Mouse (Mus musculus) brain, adult 2 months (tissue): ENCODE data around the gene Dbf4.

Experiments used
- DNase-seq: peaks from one replicate; pipeline ENCODE4 v3.0.0; 2011; ENCODE audit warnings: low read depth, low spot score

Gene Dbf4

GRCm38 (mm10) chr5:8422157-8422931, at the start of gene Dbf4, which contains the start of gene Slc25a40:
Dbf4 (minus strand) TSS chr5:8422716.
Slc25a40 (plus strand) TSS chr5:8422850.
- peak; percentile 89 for DNase-seq

- DNase-seq, result peak; percentile 14
Observed at GRCm38 (mm10) chr5:8456561-8456960, 34.0 kb upstream of the Dbf4 start.

DNA sequence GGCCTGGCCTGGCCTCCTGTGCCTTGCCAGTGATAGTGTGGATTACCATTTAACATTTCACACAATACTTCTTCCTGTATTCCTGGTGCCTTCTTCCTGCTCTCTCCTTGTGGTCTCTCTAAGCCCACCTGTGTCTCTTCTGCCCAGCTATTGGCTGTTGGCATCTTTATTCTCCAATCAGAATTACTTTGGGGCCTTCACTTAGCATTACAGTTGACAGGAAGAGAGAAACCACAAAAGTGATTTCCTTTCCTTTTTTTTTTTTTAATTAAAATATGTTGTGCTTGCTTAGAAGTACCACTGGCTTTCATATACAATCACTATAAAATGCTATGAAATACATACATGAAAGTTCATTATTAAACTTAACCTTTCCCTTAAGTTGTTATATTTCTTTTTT, 33.0 kb upstream of the Dbf4 start:
- no peak for DNase-seq

DNA sequence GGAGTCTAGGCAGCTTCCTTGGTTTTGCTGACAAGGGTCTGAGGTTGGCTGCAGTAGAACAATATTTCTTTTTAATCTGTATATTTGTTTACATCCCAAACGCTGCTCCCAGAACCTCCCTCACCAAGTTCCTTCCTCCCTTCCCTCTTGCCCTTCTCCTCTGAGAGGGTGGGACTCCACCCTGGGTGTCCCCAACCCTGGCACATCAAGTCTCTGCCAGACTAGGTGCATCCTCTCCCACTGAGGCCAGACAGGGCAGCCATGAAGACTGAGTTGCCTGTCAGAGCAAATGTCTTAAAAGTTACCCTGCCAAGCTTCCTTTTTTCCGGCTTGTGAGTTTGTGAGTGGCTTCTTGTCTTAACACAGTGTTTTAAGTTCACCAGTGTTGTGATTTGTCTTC, 16.6 kb upstream of the Dbf4 start:
- DNase-seq, result no peak

DNA sequence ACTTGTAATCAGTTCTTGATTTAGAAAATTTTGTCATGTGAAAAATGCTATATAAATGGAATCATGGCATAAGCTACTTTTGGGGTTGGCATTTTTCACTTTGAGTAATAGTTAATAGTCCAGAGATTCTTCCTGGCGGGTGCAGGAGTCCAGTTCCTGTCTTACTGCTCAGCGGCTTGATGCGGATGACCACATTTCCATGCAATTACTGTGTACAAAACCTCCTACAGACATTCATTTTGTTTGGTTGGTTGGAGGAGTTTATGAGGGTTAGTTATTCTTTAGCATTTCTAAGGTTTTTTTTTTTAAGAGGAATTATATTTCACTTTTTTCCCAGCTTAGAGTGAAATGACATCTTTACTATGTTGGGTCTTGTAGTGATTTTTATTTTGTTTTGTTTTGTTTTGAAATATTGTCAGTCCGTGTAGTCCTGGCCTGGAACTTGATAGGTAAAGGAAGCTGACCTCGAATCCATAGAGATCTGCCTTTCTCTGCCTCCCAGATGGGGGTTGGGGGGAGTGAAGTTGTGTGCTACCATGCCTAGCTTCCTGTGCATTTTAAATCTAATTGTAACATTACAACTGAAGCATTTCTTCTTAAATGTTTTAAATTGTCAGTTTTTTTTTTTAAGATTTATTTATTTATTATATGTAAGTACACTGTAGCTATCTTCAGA, 15.1 kb upstream of the Dbf4 start:
- no peak for DNase-seq

DNA sequence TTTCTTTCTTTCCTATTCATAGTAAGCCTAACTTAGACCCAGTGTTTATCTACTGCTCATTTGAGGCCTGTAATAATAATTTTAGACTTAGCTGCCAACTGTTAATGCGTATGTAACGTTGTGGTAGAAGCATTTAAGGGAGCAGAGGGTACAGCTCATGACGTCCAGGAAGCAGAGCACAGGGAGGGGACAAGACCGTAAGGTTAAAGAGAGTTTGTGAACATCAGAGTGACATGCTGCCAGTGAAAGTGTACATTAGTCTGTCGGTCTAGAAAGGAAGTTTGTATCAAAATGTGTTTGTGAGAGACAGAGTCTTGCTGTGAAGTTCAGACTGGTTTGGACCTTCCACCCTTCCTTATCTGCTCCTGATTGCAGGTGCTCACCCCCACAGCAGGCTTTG, 3.4 kb upstream of the Dbf4 start:
- no peak for DNase-seq

- DNase-seq, result peak; percentile 3
Observed at GRCm38 (mm10) chr5:8424116-8424515, 1.6 kb upstream of the Dbf4 start.

GRCm38 (mm10) chr5:8422932-8423928, 714 bp upstream of the Dbf4 start:
- DNase-seq, result peak; percentile 30

- no peak for DNase-seq
Observed at GRCm38 (mm10) chr5:8421424-8421823, 1.1 kb downstream of the Dbf4 start.

DNA sequence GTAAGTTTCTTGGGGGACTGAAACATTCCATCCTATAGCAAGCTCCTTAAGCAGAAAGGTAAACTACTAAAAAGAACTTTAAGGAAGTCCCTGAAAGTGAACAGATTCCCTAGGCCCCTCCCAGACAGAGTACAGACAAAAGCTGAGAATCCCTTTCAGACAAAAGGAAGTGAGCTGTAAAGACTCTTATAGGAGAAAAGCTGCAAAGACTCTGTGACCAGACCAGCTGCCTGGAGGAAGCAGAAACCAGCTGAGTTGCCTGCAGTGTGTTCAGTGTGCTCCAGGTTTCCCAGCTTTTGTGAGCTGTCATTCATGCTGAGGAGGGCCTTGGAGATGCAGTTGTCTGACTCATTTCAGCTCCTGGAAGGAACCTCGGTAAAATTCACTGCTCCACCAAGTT, 5.1 kb downstream of the Dbf4 start:
- DNase-seq, result no peak

- DNase-seq, result no peak
Observed at GRCm38 (mm10) chr5:8416683-8417413, 5.7 kb downstream of the Dbf4 start.

DNA sequence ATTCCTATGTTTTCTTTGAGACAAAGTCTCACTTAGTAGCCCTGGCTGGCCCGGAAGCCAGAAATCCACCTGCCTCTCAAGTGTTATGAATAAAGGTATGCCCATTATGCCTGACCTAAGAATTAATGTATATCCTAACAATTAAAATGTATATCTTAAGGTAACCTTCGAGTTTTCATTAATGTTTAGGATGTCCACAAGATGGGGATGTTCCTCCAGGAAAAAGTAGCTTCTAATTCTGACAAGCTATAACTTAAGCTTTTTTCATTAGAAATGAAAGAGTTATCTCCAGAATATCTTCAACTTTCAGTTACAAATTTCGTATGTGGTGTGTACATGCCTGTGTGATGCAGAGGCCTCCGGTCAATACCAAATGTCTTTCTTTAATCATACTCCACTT, 13.8 kb downstream of the Dbf4 start:
- peak; percentile 14 for DNase-seq

DNA sequence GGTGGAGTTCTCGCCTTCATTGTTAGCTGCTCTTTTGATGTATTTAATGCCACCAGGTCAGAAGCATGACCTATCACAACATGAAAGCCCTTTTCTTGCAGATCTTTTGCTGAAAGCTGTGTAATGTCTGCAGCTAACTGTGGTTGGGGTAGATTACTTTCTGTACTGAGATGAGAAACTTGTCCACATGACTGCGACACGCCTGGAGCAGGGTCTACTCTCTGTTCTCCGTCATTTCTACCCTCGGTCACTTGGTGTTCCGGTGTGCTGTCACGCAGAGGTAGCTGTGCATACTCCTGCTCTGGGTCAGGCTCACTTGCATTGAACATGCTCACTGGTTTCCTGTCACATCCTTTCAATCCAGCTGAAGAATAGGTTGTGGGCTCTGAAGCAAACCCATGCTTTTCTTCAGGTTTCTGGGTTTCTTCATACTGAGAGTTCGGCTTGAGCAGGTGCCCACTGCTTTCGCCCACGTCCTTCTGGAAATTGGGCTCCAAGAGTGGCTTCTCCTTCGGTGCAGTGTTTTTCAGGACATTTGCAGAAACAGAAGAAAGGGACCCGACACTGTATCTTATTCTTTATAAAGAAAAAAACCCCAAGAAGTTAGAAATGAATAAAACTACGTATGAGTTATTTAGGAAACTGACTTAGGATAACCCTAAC, 24.8 kb downstream of the Dbf4 start:
- peak; percentile 36 for DNase-seq

DNA sequence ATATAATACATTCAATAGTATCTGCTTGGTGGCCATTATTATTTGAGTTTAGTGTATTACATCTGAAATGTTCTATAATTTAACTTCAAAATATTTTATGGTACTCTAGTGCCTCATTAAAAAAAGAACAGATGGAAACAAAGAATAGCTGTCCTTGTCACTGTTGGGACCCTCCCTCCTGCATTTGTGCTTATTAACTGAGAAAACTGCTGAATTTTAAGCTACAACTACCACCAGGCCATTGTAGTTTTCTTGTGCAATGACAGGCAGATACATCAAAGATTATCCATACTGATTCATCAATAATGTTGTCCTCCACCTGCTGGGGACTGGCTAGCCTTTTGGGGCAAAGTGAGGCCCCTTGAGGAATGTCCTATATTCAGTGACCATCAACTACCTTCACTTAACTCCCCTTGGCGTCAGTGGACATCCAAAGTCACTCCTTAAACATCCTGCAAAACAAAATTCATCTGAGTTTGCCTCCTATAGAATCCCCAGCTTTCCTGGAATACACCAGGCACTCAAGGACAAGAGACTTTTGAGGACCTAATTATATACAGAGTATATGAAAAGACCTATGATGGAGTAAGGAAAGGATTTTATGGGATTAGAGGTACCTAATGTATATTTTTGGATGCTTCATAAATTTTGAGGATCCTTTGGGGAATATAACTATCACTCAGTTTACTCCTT, 28.5 kb downstream of the Dbf4 start:
- no peak for DNase-seq

- DNase-seq, result no peak
Observed at GRCm38 (mm10) chr5:8374297-8374906, 48.1 kb downstream of the Dbf4 start.

DNA sequence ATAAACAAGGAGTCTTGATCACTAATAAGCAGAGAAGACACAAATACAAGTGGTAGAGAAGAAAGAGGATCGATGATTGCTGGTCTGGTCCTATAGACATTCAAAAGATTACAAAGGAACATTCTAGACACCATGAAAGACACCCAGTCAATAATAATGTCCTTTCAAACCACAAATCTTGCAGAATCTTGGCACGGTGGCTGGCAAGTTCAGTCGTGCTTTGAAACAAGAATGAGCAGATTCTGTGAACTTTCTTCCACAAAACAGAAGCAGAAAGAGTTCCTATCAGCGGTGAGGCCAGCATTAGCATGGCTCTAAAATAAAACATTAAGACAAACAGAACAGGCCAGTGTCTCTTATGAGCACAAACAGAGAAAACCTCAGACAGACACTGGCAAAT, 49.1 kb downstream of the Dbf4 start:
- DNase-seq, result no peak

DNA sequence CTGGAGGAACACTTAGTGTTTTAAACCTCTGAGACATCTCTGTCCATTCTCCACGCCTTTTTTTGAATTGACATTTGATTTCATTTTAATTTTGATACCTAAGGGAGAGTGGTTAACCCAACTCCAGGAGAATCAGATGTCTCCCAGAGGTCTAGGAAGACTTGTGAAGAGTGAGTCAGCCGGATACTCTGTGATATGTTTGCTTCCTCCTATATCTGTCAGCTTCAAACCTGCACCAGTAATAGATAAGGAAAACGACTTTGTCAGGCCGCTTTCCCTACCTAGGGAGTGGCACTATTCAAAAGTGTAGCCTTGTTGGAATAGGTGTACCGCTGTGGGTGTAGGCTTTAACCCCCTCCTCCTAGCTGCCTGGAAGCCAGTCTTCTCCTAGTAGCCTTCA, 53.7 kb downstream of the Dbf4 start:
- no peak for DNase-seq

DNA sequence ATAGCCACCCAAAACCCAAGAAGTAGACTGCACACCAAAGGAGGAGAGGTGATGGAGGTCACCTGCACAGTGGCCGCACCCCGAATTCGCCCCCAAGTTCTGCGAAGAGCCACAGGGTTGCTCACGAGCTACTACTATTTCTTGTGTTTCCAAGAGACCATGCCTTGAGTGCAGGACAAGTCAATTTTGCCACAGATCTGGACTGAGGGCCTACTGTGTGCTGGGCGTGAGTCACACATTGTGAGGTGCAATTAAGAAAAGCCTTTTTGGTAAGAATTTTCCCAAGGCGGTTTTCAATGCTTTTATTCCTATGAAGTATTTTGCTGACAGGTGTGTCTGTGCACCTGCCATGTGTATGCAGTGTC, 54.2 kb downstream of the Dbf4 start:
- no peak for DNase-seq

- DNase-seq, result peak; percentile 98
Observed at GRCm38 (mm10) chr5:8367614-8368327, 54.7 kb downstream of the Dbf4 start, which contains the start of gene Adam22. Adam22 (minus strand) TSS chr5:8368160.
